Mouse (Mus musculus): Measurements from ENCODE around the gene Ccl22.

DNA sequence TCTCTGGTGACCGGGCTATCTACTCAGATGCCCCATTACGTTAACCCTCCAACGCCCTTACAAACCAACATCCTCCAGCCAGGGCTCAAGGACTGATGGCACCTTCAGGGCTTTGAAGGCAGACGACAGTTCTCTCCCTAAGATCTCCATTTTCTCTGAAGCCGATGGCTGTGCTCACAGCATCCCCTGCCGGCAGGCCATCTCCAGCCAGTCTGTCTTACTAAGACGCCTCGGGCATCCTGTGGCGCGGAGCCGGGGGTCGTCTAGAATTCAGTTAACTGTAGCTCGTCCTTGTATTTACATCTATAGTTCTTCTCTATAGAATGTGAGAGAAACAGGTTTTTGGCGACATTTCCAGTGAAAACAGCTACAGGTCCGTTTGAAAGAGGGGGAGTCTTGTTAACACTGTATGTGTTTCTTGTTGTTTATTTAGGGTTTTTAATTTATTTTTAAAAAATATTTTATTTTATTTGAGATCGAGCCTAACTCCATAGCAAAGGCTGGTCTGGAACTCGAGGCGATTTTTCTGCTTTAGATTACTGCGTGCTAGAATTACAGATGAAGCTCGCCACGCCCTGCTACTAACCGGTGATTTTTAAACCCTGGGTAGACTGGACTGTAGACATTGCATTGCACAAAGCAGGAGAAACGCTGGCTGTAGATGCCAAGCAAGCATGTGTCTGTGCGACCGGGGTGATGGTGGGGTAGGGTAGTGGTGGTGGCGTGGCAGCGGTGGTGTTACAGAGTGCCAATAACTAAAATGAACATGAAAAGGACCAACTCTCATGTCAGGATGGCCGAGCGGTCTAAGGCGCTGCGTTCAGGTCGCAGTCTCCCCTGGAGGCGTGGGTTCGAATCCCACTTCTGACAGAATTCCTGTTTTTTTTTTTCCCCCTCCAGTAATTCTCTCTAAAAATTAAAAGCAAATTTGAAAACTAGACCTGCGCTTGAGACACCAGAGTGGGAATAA is 42.3 kb upstream of the Ccl22 start:
- TF ChIP-seq ELF1 (IDR thresholded peaks at IDR 0.05; ENCODE audit: low read depth, low read length) (peak; percentile 61; the same call in 1 of the 2 replicates), E2F4 (IDR thresholded peaks at IDR 0.05; ENCODE audit: borderline replicate concordance, low read depth, low read length) (no peak), POLR2A (IDR thresholded peaks at IDR 0.05; ENCODE audit: control insufficient read depth in 1 of 2, insufficient read depth in 1 of 2, low read depth in 1 of 2, low read length in 2 of 2, poor library complexity in 1 of 2) (no peak), MAX (IDR thresholded peaks at IDR 0.05; ENCODE audit: low read length) (no peak), CTCF (IDR thresholded peaks at IDR 0.05 in 2 of 3, conservative IDR thresholded peaks at IDR 0.05 in 1 of 3; ENCODE audit: control insufficient read depth in 1 of 3, insufficient read depth in 1 of 3, low read depth in 2 of 3, low read length in 3 of 3, poor library complexity in 1 of 3, severe bottlenecking in 1 of 3) (peak; percentile 93 to 97 (median 96)), POLR2AphosphoS5 (IDR thresholded peaks at IDR 0.05; ENCODE audit: borderline replicate concordance, low read depth, low read length) (no peak), MAZ (IDR thresholded peaks at IDR 0.05; ENCODE audit: low read depth, low read length) (peak; percentile 71), GATA1 (IDR thresholded peaks at IDR 0.05; ENCODE audit: low read depth, low read length) (no peak), ZKSCAN1 (IDR thresholded peaks at IDR 0.05; ENCODE audit: low read depth, low read length) (no peak), BHLHE40 (IDR thresholded peaks at IDR 0.05; ENCODE audit: borderline replicate concordance, low read depth, low read length) (no peak), EP300 (IDR thresholded peaks at IDR 0.05; ENCODE audit: low read depth in 1 of 2, low read length in 2 of 2) (no peak), NRF1 (IDR thresholded peaks at IDR 0.05; ENCODE audit: insufficient read depth, low read depth, low read length, poor library complexity, severe bottlenecking) (no peak), MAFK (IDR thresholded peaks at IDR 0.05; ENCODE audit: borderline replicate concordance, low read depth, low read length) (peak; percentile 89; the same call in 1 of the 2 replicates), JUND (IDR thresholded peaks at IDR 0.05; ENCODE audit: low read depth, low read length) (no peak)

Data from MEL (cell line).